Mouse (Mus musculus): ENCODE results near the gene Vmn1r210.
"Not testable (repeated sequence)": the region's sequence is repeated elsewhere in the genome, so short reads cannot be mapped to it uniquely, and the experiment has no call there.

The Vmn1r210 gene

DNA sequence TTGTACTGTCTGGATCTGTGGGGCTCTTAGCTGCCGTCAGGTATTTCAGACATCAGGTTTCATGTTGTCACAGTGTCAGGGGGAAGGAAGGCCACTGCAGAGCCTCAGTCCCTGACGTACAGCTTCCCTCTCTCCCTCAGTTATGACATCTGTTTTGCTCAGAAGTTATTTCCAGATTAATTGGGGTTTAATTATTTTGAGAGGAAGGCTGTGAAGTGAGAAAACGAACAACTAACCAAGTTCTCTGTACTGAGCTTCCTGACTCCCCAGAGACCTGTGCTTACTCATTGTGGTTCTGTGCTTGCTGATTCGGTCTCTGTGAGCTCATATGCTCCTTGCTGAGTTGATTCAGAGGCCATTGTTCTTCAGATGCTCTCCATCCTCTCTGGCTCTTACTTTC lies at the start of gene Vmn1r210:
TSS of gene Vmn1r210 (minus strand) at position 101 of the 400 bp plus-strand sequence.
- DNase-seq (ENCODE audit: low spot score in 2 of 2), result no peak

DNA sequence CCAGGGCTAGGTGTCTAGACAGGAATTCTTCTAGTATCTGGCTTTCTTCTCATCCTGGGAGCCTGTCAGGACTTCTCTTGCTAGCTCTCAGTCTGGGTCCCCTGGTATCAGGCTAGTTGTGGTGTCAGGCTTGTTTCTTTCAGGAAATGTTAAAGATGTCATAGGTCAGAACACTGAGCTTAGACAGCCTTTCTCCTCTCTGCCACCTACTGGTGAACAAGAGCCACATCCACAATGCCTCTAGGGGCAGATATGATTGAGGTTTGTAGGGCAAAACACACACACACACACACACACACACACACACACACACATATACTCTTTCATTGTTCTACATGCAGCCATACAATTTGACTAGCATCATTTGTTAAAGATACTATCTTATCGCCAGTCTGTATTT lies 48.1 kb upstream of the Vmn1r210 start:
- no peak for DNase-seq (ENCODE audit: low spot score in 2 of 2)

DNA sequence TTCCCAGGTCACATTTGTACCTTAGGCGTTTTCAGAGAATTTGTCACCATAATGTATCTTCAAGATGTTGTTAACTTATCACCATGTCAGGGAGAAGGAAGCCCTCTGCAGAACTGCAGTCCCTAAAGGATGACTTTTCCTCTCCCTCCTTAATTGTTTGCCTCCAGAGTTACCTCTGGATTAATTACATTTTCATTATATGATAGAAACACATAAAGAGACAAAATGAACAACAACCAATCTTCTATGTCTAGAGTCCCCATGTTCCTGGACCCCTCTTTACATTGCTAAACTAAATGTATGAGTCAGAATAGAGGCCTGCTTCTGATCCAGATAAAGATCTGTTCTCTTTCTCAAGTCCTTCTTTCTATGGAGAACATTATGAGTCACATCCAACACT lies 26.3 kb upstream of the Vmn1r210 start, which contains the start of gene Vmn1r211:
TSS of gene Vmn1r211 (minus strand) at position 101 of the 400 bp plus-strand sequence.
- no peak for DNase-seq (ENCODE audit: low spot score in 2 of 2)

DNA sequence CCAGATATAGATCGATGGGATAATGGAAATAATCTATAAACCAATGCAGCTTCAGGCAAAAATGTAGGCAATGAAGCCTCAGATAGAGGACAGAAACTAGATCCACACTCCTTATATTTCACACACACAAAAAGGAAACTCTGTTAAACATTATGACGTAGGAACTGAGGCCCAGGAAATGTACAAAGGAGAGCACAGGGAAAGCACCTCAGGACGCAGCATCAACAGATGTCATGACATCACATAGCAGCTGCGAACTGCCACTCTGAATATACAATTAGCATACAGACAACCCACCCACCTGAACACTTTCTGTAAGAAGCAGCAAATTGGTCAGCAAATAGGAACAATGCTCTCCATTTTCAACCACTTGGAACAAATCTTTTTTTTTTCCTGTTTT lies 23.6 kb upstream of the Vmn1r210 start:
- no peak for DNase-seq (ENCODE audit: low spot score in 2 of 2)

DNA sequence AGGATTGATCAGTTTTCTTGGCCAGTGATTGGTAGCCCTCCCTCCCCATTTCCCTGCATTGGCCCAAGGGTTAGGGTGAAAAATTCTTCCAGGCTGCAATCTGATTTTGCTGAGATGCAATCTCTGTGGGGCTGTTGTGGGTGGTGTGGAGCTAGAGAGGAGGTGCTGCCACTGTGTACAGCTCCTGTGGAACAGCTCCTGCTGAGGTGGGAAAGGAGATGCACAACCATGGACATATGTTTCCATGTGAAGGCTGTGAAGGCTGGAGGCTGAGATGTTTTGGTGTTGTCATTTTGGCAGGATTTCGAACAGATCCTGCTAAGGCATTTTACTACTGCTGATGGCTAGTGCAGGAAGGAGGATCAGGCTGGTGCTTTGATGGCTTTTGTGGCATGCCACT lies 15.7 kb upstream of the Vmn1r210 start:
- DNase-seq (ENCODE audit: low spot score in 2 of 2), result no peak

DNA sequence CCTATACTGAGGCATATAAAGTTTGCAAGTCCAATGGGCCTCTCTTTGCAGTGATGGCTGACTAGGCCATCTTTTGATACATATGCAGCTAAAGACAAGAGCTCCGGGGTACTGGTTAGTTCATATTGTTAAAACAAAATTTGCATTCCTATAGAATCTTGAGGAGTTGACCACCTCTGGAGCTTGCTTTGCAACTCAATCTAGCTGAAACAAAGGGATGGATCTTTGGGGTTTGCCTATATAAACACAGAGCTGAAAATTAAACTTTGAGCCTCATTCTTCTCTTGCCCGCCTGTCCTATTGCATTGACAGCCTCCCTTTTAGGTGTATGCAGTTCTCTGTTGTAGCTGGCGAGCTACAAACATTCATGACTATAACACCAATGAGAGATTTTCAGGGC lies 13.2 kb upstream of the Vmn1r210 start:
- not testable (repeated sequence) for DNase-seq (ENCODE audit: low spot score in 2 of 2)

DNA sequence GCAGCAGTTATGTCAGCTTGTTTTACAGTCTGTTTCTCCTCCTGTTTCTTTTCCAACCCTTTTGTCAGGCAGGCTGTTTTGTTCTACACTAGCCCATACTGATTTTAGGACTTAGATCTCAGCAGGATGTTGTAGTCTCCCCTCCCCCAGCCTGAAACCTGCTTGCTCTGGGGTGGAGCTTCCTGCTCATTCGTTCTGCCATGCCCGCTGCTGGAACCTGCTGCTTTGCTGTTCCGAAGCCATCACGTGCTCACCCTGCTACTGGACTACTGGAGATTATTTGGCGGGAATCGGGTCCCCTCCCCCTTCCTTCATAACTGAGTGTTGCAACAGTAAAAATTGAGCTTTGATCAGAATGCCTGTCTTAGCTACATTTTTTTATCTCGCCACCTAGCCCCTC lies 1.8 kb downstream of the Vmn1r210 start:
- peak in 1 of 2 experiments; percentile 1 for DNase-seq (ENCODE audit: low spot score in 2 of 2)

DNA sequence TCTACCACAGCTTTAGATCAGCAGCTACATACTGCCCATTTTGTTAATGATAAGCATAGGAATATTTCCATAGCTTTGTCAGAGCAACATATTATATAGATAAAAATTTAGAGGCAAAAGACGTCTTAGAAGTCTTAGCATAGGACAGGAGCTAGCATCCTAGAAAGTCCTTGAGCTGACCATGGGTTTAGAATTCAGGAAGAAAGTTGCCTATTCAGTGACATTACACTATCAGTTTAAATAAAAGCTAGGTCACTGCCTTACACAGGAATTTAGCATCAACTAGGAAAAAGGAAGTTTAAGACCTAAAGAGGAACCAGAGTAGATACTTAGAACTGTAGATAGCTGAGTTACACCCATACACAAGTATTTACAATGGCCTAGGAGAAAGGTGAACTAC lies 9.5 kb downstream of the Vmn1r210 start:
- DNase-seq (ENCODE audit: low spot score in 2 of 2), result not testable (repeated sequence)

DNA sequence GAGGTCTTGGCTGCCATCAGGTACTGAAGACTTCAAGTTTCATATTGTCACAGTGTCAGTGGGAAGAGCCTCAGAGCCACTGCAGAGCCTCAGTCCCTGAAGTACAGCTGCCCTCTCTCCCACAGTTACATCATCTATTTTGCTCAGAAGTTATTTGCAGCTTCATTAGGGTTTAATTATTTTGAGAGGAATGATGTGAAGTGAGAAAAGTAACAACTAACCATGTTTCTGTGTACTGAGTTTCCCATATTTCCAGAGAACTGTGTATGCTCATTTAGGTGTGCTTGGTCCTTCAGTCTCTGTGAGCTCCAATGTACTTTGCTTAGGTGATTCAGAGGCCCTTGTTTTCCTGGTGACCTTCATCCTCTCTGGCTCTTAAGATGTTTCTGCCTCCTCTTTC lies 21.6 kb downstream of the Vmn1r210 start, which contains the start of gene Vmn1r209:
TSS of gene Vmn1r209 (minus strand) at position 101 of the 400 bp plus-strand sequence.
- not testable (repeated sequence) for DNase-seq (ENCODE audit: low spot score in 2 of 2)

DNA sequence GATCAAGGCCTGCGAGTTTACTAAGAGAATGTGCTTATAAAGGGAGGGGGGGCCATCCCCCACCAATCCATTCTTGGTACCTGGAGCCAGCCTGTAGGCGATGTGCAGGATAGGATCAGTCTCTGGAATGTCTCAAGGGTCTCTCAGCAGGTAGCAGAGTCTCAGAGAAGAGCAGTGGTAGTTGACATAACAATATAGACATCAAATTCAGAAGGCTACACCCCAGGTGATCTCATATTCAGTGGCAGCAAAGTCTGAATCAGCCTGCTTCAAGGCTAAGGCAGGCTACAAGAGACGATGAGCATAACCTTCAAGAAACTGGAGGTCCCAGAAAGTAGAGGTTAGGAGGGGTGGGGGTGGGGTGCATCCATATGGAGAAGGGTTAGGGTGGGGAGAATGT lies 43.1 kb downstream of the Vmn1r210 start:
- not testable (repeated sequence) for DNase-seq (ENCODE audit: low spot score in 2 of 2)

DNA sequence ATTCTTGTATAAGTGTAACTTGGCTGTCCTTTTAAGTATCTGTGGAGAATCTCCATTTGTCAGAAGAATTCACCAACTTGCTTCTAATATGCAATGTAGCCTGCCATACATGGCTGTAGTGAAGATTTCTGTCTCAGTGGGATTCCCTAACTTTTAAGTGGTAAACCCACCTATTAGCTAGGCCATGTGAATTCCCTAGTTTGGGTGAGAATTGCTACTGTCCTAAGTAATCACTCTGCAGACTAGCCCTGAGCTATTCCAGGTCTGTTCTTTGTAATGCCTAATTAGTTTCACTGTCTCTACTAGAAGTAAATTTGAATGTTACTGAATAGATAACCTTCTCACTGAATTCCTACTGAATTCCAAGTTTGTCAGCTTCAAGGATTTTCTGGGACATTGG lies 47.0 kb downstream of the Vmn1r210 start:
- DNase-seq (ENCODE audit: low spot score in 2 of 2), result not testable (repeated sequence)

DNA sequence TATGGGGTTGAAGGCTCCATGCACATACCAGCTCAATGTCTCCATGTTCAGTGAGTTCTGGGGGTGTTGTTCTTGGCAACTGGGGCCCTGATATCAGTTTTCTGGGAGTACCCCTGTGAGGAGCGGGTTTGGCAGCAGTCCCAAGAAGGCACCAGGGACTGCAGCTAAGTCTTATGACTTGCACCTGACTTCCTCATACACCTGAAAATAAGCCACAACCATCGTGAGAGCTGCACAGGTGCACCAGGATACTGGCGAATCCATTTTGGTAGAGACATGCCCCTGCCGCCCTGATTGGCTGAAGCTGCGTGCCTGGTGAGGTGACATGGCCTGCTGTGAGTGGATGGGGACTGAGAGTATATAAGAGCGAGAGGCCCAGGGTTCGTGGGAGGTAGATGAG lies 53.8 kb downstream of the Vmn1r210 start, which contains the start of gene Vmn1r208:
TSS of gene Vmn1r208 (minus strand) at position 101 of the 400 bp plus-strand sequence.
- not testable (repeated sequence) for DNase-seq (ENCODE audit: low spot score in 2 of 2)
